Mouse (Mus musculus) inflammation-experienced regulatory T-cells, adult 6 months (primary cell): Measurements from ENCODE around the gene Myo10. TPM values are rescaled to one million over a fixed set of nuclear protein-coding genes. Genes with fewer than 3 reads are reported as not detected.

ENCODE experiments used
- ATAC-seq: one replicate; pipeline ENCODE4 v1.8.0; 2017
- polyA plus RNA-seq, 3 experiments: library from polyadenylated mRNA; unstranded; fragments of 100-300 nt; shearing (Covaris generic); gene quantifications; one replicate each; pipeline ENCODE4 v1.2.1; 2017

The Myo10 gene
- polyA plus RNA-seq: under 1 TPM; 0.55 to 0.98 (median 0.91) TPM

- peak; percentile 90 for ATAC-seq
These were observed at the start of gene Myo10 for GRCm38 (mm10) chr15:25622200-25622866. TSS of gene Myo10 (plus strand) at chr15:25622525.

DNA sequence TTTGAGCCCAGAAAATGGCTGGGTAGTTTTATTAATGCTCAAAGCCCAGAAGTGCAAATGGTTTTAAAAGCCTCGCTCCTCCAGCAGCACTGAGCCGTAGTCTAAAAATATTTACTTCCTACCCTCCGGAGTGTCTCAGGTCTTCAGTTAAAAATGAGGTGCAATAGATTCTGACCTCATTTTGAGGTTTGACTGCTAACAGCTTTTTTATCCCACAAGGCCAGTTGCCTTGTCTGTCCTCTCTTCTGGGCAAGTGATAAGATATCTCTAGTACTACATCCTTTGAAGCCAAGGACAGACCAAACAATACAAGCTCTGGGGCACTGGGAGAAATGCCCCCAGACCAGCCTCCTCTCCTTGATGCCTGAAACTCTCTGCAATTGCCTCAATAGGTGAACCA, 49.2 kb upstream of the Myo10 start:
- ATAC-seq: no peak

GRCm38 (mm10) chr15:25573876-25574601, 48.3 kb upstream of the Myo10 start:
- ATAC-seq: no peak

DNA sequence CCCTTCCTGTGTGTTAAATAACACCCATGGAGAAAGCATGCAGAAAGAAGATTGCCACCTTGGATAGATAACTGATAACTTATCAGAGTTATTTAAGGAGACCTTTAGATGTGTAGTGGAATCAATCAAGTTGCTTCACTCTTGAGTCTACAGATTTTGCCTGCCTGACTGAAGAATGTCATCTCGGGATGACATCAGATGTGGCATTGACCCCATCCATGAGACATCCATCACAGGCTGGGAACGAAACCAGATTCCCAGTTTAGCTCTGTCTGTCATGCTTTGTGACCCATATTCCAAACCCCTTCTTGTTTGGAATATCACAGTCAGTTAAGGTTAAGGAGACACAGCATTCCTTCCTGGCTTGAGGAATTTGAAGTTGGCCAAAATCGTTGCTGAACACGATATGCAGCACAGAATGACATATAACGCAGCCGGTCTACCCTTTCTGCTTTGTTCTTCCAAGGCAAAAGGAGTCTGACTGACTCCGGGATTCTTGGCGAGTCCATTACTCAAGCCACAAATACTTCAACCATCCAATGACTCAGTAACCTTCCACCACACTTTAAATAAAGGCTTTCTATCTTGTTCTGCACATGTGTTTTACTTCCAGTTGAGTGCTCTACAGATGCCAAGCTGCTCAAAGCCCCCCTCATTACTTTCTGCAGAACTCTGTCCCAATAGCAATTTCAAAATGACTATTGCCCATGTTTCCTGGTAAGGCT, 44.8 kb upstream of the Myo10 start:
- ATAC-seq: no peak

DNA sequence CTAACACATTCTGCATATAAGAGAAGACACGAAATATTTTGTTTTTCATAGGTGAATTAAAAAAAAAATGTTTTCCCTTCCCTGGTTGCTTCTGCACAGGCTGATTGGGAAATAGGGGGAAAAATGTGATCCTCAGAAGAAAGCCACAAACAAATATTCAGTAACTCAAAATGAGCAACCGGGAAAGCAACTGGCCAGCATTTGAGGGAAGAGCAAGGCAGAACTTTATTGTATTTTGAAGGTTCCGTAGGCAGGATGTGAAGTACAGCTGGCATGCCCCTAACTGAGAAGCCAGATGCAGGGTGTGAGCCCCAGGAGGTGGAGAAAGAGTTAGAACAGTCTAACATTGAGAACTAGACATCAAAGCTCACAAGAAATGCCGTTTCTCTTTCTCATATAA, 44.0 kb upstream of the Myo10 start:
- ATAC-seq: no peak

- no peak for ATAC-seq
These were observed 41.6 kb upstream of the Myo10 start for GRCm38 (mm10) chr15:25580731-25581130.

DNA sequence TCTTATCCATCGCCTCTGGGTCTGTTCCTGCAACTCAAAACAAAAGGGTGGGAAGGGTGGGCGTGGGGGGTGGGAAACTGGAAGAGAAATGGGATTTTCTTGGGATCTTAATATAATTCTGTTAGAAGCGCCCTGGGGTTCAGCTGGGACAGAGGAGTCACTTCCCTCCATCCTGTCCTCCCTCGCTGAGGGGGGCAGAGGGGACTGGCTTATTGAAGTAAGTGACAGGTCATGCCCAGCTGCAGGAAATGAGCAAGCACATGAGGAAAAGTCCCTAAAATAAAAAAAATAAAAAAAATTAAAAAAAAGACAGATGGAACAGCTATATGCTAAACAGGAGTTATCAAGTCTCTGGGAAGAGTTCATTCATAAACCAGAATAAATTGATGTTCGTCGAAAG, 40.3 kb upstream of the Myo10 start:
- no peak for ATAC-seq

DNA sequence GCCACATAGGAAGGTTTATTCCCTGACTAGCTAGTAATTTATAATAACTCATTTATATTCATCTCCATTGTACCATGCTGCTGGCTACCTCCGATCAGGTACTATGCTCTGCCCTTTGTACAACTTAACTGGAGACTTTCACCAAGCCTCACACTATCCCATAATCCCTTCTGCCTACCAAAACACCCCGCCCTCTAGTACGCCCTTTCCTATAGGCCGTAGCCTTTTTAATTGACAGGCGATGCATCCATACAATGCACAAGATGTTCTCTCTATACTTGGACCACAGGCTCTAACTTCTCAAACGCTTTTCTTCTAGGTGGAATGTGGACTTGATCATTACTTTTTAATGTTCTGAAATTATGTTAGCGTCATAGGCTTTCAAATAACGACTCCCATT, 39.0 kb upstream of the Myo10 start:
- no peak for ATAC-seq

GRCm38 (mm10) chr15:25586828-25587227, 35.5 kb upstream of the Myo10 start:
- no peak for ATAC-seq

DNA sequence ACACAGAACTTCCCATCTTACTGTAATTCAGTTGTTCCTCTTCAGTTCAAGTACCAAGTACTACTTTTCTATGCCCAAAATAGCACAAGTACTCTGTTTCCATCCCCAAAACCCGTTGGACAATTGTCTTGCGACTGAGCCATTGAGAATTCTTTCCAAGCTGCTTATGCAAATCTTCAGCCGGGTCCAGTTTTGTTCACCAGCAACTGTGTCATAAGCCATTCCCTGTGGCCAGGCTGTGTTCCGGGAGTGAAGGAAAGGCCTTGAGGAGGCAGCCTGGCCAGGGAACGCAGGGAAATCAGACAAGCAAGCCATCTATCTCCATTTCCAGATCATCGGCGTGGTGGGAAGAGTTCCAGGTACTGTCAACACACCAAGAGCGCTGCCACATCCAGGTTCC, 34.4 kb upstream of the Myo10 start:
- no peak for ATAC-seq

- ATAC-seq: no peak
These were observed 32.9 kb upstream of the Myo10 start for GRCm38 (mm10) chr15:25589318-25589902.

GRCm38 (mm10) chr15:25589916-25590315, 32.4 kb upstream of the Myo10 start:
- no peak for ATAC-seq

DNA sequence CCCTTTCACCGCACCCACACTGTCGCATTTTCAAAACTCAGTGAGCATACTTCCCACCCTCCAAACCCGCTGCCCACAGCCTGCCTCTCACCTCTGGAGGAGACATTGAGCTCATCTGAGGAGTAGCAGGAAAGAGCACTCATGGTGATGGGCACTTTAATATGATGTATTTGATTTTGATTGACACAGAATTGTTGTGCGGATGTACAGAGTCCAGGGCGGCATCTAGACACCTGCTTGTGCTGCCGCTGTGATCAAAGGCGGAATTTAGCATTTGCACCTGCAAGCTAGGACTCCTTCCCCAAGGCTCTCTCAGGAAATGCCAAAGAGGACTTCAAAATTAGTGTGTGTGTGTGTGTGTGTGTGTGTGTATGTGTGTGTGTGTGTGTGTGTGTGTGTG, 31.4 kb upstream of the Myo10 start:
- no peak for ATAC-seq

DNA sequence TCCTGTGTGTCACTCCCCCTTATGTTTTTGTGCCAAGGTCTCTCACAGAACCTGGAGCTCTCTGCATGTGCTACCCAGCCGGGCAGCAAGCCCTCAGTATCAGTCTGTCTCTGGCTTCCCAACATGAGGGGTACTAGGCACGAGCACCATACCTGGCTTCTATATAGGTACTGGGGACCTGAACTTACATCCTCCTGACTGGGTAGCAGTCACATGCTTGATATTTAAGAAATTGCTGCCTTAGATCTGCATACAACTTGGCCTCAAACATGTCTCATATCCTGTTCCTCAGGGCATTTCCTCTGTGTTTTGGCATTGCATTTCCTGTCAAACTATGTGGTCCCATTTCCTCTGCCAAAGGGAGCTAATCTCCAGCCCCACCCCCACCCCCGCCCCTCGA, 30.4 kb upstream of the Myo10 start:
- ATAC-seq: no peak

DNA sequence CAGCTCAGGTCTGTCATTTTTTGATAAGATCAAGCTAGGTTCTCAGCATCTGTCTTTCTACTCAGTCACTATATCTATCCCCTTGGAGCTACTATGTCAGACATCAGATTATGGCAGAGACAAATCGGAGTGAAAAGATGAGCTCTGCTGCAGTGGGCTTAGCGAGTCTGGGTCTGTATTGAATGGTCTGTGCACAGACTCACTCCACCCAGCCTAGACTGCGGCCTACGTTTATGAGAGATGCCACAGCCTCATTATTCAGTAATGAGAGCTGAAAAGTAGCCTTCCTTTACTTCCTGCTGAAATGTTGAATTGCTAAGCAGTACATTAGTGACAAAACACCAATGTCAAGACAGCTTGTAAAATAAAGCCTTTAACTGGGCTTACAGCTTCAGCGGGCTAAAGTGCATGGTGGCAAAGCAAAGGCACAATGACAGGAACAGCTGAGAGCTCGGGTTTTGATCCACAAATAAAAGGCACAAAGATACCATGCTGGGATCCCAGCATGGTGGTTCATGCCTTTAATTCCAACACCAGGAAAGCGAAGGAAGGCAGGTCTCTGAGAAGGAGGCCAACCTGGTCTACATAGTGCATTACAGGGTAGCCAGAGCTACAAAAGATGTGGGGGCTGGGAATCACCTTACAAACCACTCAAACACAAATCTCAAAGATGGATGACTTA, 28.7 kb upstream of the Myo10 start:
- ATAC-seq: no peak

DNA sequence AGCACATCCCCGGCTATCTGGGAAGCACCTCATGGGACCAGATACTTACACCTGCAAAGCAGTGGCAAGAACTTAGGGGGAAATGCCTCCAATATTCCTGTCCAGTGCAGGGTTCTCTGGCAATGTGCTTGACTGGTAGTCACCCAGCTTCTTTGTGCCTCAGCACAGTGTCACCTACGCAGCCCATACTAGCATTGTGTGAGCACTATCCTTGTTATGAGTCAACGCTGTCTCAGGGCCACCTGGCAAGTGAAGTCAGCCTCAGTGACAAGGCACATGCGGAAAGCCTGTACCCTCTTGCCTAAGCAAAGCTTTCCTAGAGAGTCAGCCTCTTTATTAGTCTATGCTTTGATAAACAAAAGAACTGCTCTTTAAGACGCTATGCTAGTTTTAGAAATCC, 24.0 kb upstream of the Myo10 start:
- ATAC-seq: no peak

GRCm38 (mm10) chr15:25602306-25602705, 20.0 kb upstream of the Myo10 start:
- ATAC-seq: no peak

- no peak for ATAC-seq
These were observed 19.0 kb upstream of the Myo10 start for GRCm38 (mm10) chr15:25603286-25603685.

GRCm38 (mm10) chr15:25604231-25604630, 18.1 kb upstream of the Myo10 start:
- no peak for ATAC-seq

DNA sequence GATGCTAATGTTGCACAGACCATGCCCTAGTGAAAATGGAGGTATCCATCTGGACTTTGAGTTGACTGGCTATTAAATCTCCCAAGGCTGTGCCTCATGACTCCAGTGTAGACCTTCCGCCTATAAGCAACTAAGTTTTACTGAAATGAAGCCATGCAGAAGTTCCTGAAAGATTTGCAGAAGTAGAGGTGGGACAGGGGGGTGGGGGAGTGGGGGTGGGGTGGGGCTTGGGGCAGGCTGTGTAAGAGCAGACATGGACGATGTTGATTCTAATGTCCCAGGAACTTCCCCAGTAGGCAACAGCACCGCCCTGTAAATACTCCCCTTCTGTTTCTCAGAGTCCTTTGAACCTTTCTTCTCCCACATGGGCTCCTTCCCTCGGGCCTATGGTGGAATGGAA, 16.9 kb upstream of the Myo10 start:
- ATAC-seq: no peak

DNA sequence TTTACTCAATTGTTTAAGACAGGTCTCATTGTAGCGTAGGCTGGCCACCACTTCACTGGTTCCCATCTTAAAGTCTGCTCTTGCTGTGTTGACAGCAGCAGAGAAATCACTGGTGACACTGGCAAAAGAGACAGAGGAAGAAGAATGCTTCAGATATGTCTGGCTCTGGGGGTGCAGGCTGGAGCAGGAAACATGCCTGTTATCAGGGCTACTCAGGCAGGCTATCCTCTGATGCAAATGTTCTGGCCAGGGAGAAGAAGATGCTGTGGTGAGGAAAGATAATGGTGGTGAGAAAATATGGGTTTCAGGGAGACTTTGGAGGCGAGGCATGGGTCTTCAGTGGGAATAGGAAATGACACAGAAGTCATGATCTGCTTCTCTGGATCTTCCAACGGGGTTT, 13.6 kb upstream of the Myo10 start:
- no peak for ATAC-seq

- ATAC-seq: no peak
These were observed 13.1 kb upstream of the Myo10 start for GRCm38 (mm10) chr15:25609253-25609652.

GRCm38 (mm10) chr15:25611178-25611577, 11.1 kb upstream of the Myo10 start:
- ATAC-seq: no peak
